Mouse (Mus musculus): ENCODE measurements at regions not wholly inside any gene's neighbourhood (a gene's known extent, or its start where the extent isn't known, plus 50 kb on each side); places are given as distances from the start of the nearest gene placed in this dataset.

DNA sequence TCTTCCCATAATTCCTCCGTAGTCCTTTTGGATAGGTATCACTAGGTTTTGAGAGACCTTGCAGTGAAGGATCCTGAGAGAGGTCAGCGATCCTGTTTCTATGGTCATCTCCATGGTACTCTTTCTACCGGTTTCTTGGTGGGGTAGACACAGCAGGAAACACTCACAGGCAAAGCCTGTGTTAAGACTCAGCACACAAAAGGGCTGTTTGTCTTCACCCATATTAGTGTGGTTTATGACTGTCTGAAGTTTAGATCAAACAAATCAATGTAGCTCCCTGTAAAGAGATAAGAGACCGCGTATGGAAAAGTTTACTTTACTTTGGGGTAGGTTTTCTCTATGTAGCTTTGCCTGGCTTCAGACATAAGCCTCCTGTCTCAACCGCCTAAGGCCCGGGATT, 282.5 kb upstream of the Rbms1 start:
- Histone ChIP-seq H3K79me2 (replicated peaks; ENCODE audit: control insufficient read depth, extremely low read depth, insufficient read depth, poor library complexity, severe bottlenecking) (no peaks in the 10 kb centered on the region), H3K4me3 (replicated peaks in 1 of 3; ENCODE audit: low read depth in 2 of 3, low read length in 2 of 3, poor library complexity in 1 of 3) (no peak overlapping the region), H3K27me3 (replicated peaks) (no peaks in the 10 kb centered on the region), H3K9ac (ENCODE audit: insufficient read depth, low read depth) (no peak overlapping the region), H3K36me3 (replicated peaks in 1 of 2; ENCODE audit: control insufficient read depth in 1 of 2, insufficient read depth in 1 of 2, low read length in 1 of 2) (no peaks in the 10 kb centered on the region), H3K27ac (ENCODE audit: insufficient read depth, low read depth) (no peak overlapping the region), H3K4me2 (ENCODE audit: insufficient read depth, low read depth, poor library complexity, severe bottlenecking) (no peak overlapping the region), H3K4me1 (ENCODE audit: control insufficient read depth in 1 of 2, insufficient read depth in 2 of 2) (no peaks in the 10 kb centered on the region), H3K9me3 (replicated peaks; ENCODE audit: low read length) (no peaks in the 10 kb centered on the region)
- dilution Hi-C loops (cut with MboI; ENCODE audit: extremely low pct_ligation_motif_present, extremely low pct_unique_long_range_greater_than_20kb, low sequenced_read_pairs), result no loop called here
- in situ Hi-C loops (cut with MboI; ENCODE audit: low pct_ligation_motif_present, low pct_unique_long_range_greater_than_20kb, low sequenced_read_pairs), result no loop called here
- TF ChIP-seq CTCF (conservative IDR thresholded peaks at IDR 0.05 in 1 of 2, IDR thresholded peaks at IDR 0.05 in 1 of 2; ENCODE audit: low read depth in 2 of 2, low read length in 2 of 2) (no peak), UBTF (IDR thresholded peaks at IDR 0.05; ENCODE audit: low read depth, low read length) (no peak), MXI1 (IDR thresholded peaks at IDR 0.05; ENCODE audit: low read depth, low read length) (no peak), ZNF384 (IDR thresholded peaks at IDR 0.05; ENCODE audit: low read depth, low read length) (no peak), MAZ (IDR thresholded peaks at IDR 0.05; ENCODE audit: low read depth, low read length) (no peak), POLR2AphosphoS2 (IDR thresholded peaks at IDR 0.05; ENCODE audit: low read depth, low read length) (no peak), NELFE (IDR thresholded peaks at IDR 0.05; ENCODE audit: low read depth, low read length) (no peak), USF2 (conservative IDR thresholded peaks at IDR 0.05; ENCODE audit: low read depth, low read length) (no peak), RCOR1 (conservative IDR thresholded peaks at IDR 0.05; ENCODE audit: low read depth, low read length) (no peak), MAX (IDR thresholded peaks at IDR 0.05; ENCODE audit: low read length) (no peak), JUN (IDR thresholded peaks at IDR 0.05; ENCODE audit: insufficient read depth, low read depth, low read length) (no peak), MEF2A (IDR thresholded peaks at IDR 0.05; ENCODE audit: borderline replicate concordance, low read depth, low read length) (no peak), ZC3H11A (IDR thresholded peaks at IDR 0.05; ENCODE audit: low read depth, low read length) (no peak), CHD2 (IDR thresholded peaks at IDR 0.05; ENCODE audit: low read length) (no peak), KAT2A (IDR thresholded peaks at IDR 0.05; ENCODE audit: insufficient replicate concordance, low read length) (no peak), CHD1 (IDR thresholded peaks at IDR 0.05; ENCODE audit: low read depth, low read length) (no peak), ETS1 (conservative IDR thresholded peaks at IDR 0.05; ENCODE audit: low read depth, low read length) (no peak), HCFC1 (IDR thresholded peaks at IDR 0.05; ENCODE audit: low read depth, low read length) (no peak), ZKSCAN1 (IDR thresholded peaks at IDR 0.05; ENCODE audit: borderline replicate concordance, low read depth, low read length) (no peak), POLR2A (IDR thresholded peaks at IDR 0.05; ENCODE audit: low read depth, low read length) (no peak)
- no peak for DNase-seq (ENCODE audit: extremely low read depth)

DNA sequence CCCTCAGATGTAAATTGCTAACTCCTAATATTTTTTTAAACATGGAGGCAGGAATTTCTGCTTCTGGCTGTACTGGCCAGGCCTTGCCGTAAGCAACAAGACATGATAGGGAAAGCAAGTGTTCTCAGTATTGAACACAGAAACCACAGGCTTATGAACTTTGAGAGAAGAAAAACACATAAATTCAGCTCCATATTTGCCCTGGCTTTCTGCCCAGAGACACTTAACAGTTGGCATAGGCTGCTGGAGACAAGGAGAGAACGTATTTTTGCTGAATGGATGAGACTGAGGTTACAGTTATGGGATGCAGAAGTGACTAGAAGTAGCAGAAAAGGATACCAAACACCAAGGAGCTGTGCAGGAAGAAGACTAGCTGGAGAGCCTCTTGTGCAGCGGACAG, 258.7 kb upstream of the Rbms1 start:
- no peaks in the 10 kb centered on the region for H3K79me2 ChIP-seq (replicated peaks; ENCODE audit: control insufficient read depth, extremely low read depth, insufficient read depth, poor library complexity, severe bottlenecking)
- in situ Hi-C loops (cut with MboI; ENCODE audit: low pct_ligation_motif_present, low pct_unique_long_range_greater_than_20kb, low sequenced_read_pairs), result no loop called here
- dilution Hi-C loops (cut with MboI; ENCODE audit: extremely low pct_ligation_motif_present, extremely low pct_unique_long_range_greater_than_20kb, low sequenced_read_pairs), result no loop called here
- no peak for DNase-seq (ENCODE audit: extremely low read depth)
- H3K4me1 ChIP-seq (ENCODE audit: control insufficient read depth in 1 of 2, insufficient read depth in 2 of 2), result no peaks in the 10 kb centered on the region
- H3K4me2 ChIP-seq (ENCODE audit: insufficient read depth, low read depth, poor library complexity, severe bottlenecking), result no peak overlapping the region
- no peaks in the 10 kb centered on the region for H3K9me3 ChIP-seq (replicated peaks; ENCODE audit: low read length)
- no peak for TF ChIP-seq MAFK (IDR thresholded peaks at IDR 0.05; ENCODE audit: insufficient replicate concordance, low read length)
- no peak for TF ChIP-seq EP300 (IDR thresholded peaks at IDR 0.05; ENCODE audit: low read length)
- TF ChIP-seq NRF1 (IDR thresholded peaks at IDR 0.05; ENCODE audit: low read depth, low read length), result no peak
- no peak for TF ChIP-seq MXI1 (IDR thresholded peaks at IDR 0.05; ENCODE audit: low read depth, low read length)
- TF ChIP-seq MAX (IDR thresholded peaks at IDR 0.05; ENCODE audit: low read length), result no peak
- no peak for TF ChIP-seq MYC (IDR thresholded peaks at IDR 0.05; ENCODE audit: low read depth, low read length)
- no peak for TF ChIP-seq NELFE (IDR thresholded peaks at IDR 0.05; ENCODE audit: low read depth, low read length)
- no peak for TF ChIP-seq CHD2 (IDR thresholded peaks at IDR 0.05; ENCODE audit: low read length)
- no peak for TF ChIP-seq POLR2AphosphoS2 (IDR thresholded peaks at IDR 0.05; ENCODE audit: low read depth, low read length)
- no peak for TF ChIP-seq SIN3A (IDR thresholded peaks at IDR 0.05; ENCODE audit: low read length)
- TF ChIP-seq HCFC1 (IDR thresholded peaks at IDR 0.05; ENCODE audit: low read depth, low read length), result no peak
- TF ChIP-seq CHD1 (IDR thresholded peaks at IDR 0.05; ENCODE audit: low read depth, low read length), result no peak
- no peak for TF ChIP-seq GABPA (IDR thresholded peaks at IDR 0.05; ENCODE audit: insufficient replicate concordance, low read depth, low read length)
- TF ChIP-seq SMC3 (IDR thresholded peaks at IDR 0.05; ENCODE audit: low read depth, low read length), result no peak
- no peak for TF ChIP-seq E2F4 (IDR thresholded peaks at IDR 0.05; ENCODE audit: insufficient replicate concordance, low read depth, low read length)
- TF ChIP-seq RCOR1 (conservative IDR thresholded peaks at IDR 0.05; ENCODE audit: low read depth, low read length), result no peak
- no peak for TF ChIP-seq JUND (conservative IDR thresholded peaks at IDR 0.05; ENCODE audit: low read depth, low read length)
- no peak overlapping the region for H3K27ac ChIP-seq (ENCODE audit: insufficient read depth, low read depth)
- no peaks in the 10 kb centered on the region for H3K27me3 ChIP-seq (replicated peaks)
- H3K9ac ChIP-seq (ENCODE audit: insufficient read depth, low read depth), result no peak overlapping the region
- no peak overlapping the region for H3K4me3 ChIP-seq (replicated peaks in 1 of 3; ENCODE audit: low read depth in 2 of 3, low read length in 2 of 3, poor library complexity in 1 of 3)
- H3K36me3 ChIP-seq (replicated peaks in 1 of 2; ENCODE audit: control insufficient read depth in 1 of 2, insufficient read depth in 1 of 2, low read length in 1 of 2), result no peaks in the 10 kb centered on the region
